Mouse (Mus musculus) embryonic facial prominence, embryonic 10.5 days (tissue): Measurements from ENCODE around the gene Edaradd. TPM values are rescaled to one million over a fixed set of nuclear protein-coding genes. Genes with fewer than 3 reads are reported as not detected.
A peak's percentile ranks its signal among the peaks of the same experiment; 100 is the strongest.

ENCODE experiments used
- DNase-seq: peaks from one replicate; pipeline ENCODE4 v3.0.0-alpha.2; 2017; ENCODE audit warnings: low spot score
- H3K27ac ChIP-seq: fragments of 300-500 bp; sonication (generic); replicated peaks from 2 replicates; pipeline ENCODE4 v1.5.1; 2016; ENCODE audit warnings: mild to moderate bottlenecking
- H3K27me3 ChIP-seq: fragments of 300-500 bp; sonication (generic); replicated peaks from 2 replicates; pipeline ENCODE4 v1.6.1; 2016; ENCODE audit warnings: low read depth, mild to moderate bottlenecking; ENCODE audit not compliant: poor library complexity, severe bottlenecking
- H3K36me3 ChIP-seq: fragments of 300-500 bp; sonication (generic); replicated peaks from 2 replicates; pipeline ENCODE4 v1.6.1; 2016; ENCODE audit warnings: mild to moderate bottlenecking, moderate library complexity
- H3K4me1 ChIP-seq: fragments of 300-500 bp; sonication (generic); 2 replicates; pipeline ENCODE4 v1.6.1; 2016
- H3K4me3 ChIP-seq: fragments of 300-500 bp; sonication (generic); 2 replicates; pipeline ENCODE4 v1.5.1; 2016; ENCODE audit warnings: mild to moderate bottlenecking, moderate library complexity
- H3K9me3 ChIP-seq: fragments of 300-500 bp; sonication (generic); 2 replicates; pipeline ENCODE4 v1.6.1; 2016; ENCODE audit warnings: mild to moderate bottlenecking
- WGBS: fragments of 180-500 bp; shearing (Covaris S2); methylation state at CpG from one replicate; pipeline ENCODE4 v1.1.7; 2016; 5-methylcytosine and 5-hydroxymethylcytosine counted together
- polyA plus RNA-seq: library from polyadenylated mRNA; unstranded; fragments of >200 nt; fragmentation: Nextera tagmentation; extraction: Ambion mirVana; gene quantifications from 2 replicates; pipeline ENCODE4 v1.2.1, GENCODE M21; 2016

The Edaradd gene
- polyA plus RNA-seq, 1 experiment from 2014 or later, result 2.6 TPM

DNA sequence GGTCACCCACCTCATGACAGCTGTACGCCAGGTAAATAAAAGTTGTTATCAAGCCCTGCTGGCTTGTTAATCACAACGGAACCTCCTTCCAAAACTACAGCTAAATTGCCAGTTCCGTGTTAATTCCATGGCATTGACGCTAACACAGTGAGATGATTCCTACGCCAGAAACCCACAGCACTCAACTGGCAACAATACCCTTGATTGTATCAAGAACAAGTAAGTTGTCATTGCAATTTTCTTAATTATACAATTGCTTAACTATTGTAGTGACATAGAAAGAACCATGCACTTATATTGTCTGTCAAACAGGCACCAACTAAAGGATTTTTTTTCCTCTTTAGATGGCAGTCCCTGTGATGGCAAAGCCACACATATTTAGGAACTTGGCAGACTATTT lies 23.0 kb upstream of the Edaradd start:
- Histone ChIP-seq H3K27ac (no peak overlapping the region), H3K4me3 (no peak overlapping the region), H3K36me3 (no peaks in the 10 kb centered on the region), H3K9me3 (no peaks in the 10 kb centered on the region), H3K4me1 (peaks cover 18% of the 10 kb centered on the region), H3K27me3 (peaks cover 12% of the 10 kb centered on the region; the same call in 1 of the 2 replicates)
- WGBS, result 77% methylated on average over 5 of the region's 5 CpGs
- no peak for DNase-seq

DNA sequence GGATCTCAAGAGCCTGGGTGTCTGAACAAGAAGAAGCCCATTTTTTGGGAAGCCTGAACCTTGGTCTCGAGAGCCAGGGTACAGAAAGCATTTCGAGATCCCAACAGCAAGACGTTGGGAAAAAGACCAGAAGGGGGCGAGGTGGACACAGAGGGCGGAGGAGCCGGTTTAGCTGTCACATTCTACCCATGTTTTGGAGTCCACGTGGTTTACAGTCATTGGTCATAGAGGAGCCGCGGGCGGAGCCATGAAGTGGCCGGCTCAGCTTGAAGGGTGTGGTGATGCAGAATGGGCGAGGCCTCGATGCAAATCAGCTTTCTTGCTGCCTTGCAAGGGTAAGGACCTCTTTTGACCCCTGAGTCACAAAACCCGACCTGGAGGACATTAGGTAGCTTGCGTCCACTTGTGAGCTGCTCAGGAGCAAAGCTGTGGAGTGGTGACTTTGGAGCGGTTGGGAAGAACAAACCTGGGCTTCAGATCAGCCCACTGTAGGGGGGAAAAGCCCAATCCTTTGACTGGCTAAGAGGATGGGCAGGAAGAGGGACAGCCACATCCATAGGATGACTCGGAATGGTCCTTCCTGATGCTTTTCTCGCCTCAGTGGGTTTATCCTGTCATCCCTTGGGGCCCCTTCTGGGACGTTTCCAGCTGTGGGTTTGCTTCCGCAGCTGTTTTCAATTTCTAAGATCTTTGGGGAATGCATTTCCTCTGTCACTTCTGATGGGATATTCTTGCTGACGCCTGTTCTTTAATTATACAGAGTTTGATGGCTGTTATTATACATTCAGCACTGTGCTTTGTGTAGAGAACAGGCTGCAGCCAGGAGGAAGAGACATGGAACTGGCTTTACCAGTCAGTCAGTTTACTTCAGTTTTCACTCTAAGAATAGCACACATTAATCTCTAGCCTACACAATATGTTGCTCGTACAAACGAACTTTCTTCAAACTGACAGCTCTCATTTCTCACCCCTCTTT lies 22.1 kb upstream of the Edaradd start:
- no peaks in the 10 kb centered on the region for H3K36me3 ChIP-seq
- DNase-seq, result peak; percentile 82
- H3K9me3 ChIP-seq, result no peaks in the 10 kb centered on the region
- H3K27me3 ChIP-seq, result peaks cover 12% of the 10 kb centered on the region; the same call in 1 of the 2 replicates
- WGBS, result 10% methylated on average over 23 of the region's 23 CpGs
- no peak overlapping the region for H3K27ac ChIP-seq
- peaks cover 18% of the 10 kb centered on the region for H3K4me1 ChIP-seq
- peak overlapping the region; percentile 36; the same call in 1 of the 2 replicates for H3K4me3 ChIP-seq

DNA sequence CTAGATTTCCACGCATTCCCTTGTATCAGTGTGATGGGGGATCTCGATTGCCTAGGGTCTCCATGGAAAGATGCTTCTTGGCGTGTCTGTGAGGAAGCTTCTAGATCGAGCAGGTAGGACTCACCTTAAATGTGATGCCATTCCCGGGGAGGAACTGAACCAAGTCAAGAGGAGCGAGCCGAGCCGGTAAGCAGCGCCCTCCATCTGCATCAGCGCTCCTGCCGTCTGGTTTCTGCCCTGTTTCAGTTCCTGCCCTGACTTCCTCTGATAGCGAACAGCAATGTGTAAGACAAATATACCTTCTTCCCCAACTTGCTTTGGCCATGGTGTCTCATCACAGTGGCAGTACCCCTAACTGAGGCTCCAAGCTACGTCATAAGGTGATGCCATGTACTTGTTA lies 19.9 kb upstream of the Edaradd start:
- 63% methylated on average over 13 of the region's 13 CpGs for WGBS
- no peak for DNase-seq

DNA sequence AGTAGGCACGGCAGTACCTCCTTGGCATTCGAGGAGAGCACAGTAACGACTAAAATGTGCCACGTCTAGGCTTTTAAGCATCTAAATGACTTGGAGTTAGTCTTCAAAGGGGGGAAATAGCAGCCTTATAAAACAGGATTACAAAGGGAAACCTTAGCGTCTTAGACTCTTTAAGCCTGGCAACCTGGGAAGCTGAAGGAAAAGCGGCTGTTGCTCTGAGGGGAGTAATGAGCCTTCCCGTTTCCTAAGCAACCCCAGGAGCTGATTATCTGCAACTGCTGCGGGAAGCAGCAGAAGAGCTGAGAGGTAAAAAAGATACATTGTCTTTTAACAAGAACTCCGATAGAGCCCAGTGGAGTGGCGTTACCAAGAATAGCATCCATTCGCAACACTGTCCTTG lies 19.5 kb upstream of the Edaradd start:
- DNase-seq, result no peak
- 34% methylated on average over 11 of the region's 11 CpGs for WGBS
- Histone ChIP-seq H3K36me3 (no peaks in the 10 kb centered on the region), H3K27ac (no peak overlapping the region), H3K4me1 (peaks cover 18% of the 10 kb centered on the region), H3K9me3 (peaks cover 3% of the 10 kb centered on the region; the same call in 1 of the 2 replicates), H3K4me3 (no peak overlapping the region), H3K27me3 (peaks cover 12% of the 10 kb centered on the region; the same call in 1 of the 2 replicates)

More for the DNA sequence above, 19.9 kb upstream of the Edaradd start:
- H3K27me3 ChIP-seq, result peaks cover 12% of the 10 kb centered on the region; the same call in 1 of the 2 replicates
- peaks cover 3% of the 10 kb centered on the region; the same call in 1 of the 2 replicates for H3K9me3 ChIP-seq
- H3K36me3 ChIP-seq, result no peaks in the 10 kb centered on the region
- H3K4me3 ChIP-seq, result no peak overlapping the region
- peaks cover 18% of the 10 kb centered on the region for H3K4me1 ChIP-seq
- H3K27ac ChIP-seq, result no peak overlapping the region

DNA sequence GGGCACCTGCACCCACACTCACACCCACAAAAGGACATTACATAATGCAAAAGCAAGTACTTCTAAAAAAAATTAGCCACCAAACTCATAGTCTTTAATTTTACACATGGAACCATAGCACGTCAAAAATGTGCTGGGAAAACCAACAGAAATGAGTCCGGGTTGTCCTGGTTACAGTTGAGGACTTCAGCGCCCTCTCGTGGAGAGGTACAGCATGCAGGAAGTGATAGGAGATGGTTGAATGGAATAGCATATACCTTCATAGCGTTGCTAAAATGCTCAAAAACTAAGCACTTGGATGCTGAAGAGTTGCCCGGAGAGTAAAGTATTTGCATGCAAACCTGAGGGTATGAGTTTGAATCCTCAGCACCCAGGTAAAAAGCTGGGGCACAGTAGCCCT lies 17.7 kb upstream of the Edaradd start:
- H3K36me3 ChIP-seq, result no peaks in the 10 kb centered on the region
- H3K27me3 ChIP-seq, result peaks cover 12% of the 10 kb centered on the region; the same call in 1 of the 2 replicates
- no peak overlapping the region for H3K27ac ChIP-seq
- H3K9me3 ChIP-seq, result peaks cover 3% of the 10 kb centered on the region; the same call in 1 of the 2 replicates
- no peak overlapping the region for H3K4me3 ChIP-seq
- peaks cover 18% of the 10 kb centered on the region for H3K4me1 ChIP-seq
- WGBS, result 77% methylated on average over 6 of the region's 6 CpGs
- peak; percentile 22 for DNase-seq

DNA sequence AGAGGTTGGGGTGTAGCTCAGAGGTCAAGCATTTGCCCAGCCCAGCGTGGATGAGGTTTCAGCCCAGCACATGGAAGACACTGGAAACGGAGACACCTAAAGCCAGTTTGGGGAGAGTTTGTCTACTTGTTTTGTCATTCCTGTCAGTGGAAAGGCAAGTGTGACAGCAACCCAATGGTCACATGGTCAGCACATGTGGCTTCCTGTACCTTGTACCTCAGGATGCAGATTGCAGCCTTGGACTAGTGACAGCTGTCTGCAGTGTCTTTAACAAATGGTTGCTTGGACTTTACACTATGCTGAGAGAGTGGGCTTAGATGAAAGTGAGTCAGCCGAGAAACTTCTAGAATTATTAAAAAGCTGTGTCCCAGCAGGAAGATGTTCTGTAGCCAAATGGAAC lies 14.4 kb upstream of the Edaradd start:
- H3K27me3 ChIP-seq, result no peaks in the 10 kb centered on the region
- H3K27ac ChIP-seq, result no peak overlapping the region
- WGBS, result 84% methylated on average over 3 of the region's 3 CpGs
- no peak for DNase-seq
- no peak overlapping the region for H3K4me3 ChIP-seq
- no peaks in the 10 kb centered on the region for H3K36me3 ChIP-seq
- H3K4me1 ChIP-seq, result peaks cover under 1% of the 10 kb centered on the region; the same call in 1 of the 2 replicates
- peaks cover 3% of the 10 kb centered on the region; the same call in 1 of the 2 replicates for H3K9me3 ChIP-seq

DNA sequence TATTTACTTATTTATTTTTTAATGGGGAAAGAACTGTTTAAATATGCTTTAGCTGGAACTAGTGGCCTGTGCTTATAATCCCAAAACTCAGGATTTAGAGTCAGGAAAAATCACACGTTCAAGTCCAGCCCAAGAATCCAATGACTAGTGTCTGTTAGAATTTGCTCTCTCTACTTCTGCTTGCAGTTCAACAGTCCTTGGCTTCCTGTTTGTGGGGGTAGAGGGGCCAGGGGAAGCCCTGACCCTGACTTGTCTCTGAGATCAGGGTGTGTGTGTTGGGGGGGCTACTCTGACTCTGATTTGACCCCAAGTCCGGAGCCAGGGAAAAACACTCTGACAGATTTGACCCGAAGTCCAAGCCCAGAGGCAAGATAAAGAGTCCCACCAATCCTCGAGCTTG lies 5.4 kb upstream of the Edaradd start:
- Histone ChIP-seq H3K4me1 (no peaks in the 10 kb centered on the region), H3K4me3 (no peak overlapping the region), H3K27ac (no peak overlapping the region), H3K9me3 (no peaks in the 10 kb centered on the region), H3K36me3 (no peaks in the 10 kb centered on the region), H3K27me3 (peaks cover 16% of the 10 kb centered on the region)
- DNase-seq, result no peak
- WGBS, result 87% methylated on average over 4 of the region's 4 CpGs

DNA sequence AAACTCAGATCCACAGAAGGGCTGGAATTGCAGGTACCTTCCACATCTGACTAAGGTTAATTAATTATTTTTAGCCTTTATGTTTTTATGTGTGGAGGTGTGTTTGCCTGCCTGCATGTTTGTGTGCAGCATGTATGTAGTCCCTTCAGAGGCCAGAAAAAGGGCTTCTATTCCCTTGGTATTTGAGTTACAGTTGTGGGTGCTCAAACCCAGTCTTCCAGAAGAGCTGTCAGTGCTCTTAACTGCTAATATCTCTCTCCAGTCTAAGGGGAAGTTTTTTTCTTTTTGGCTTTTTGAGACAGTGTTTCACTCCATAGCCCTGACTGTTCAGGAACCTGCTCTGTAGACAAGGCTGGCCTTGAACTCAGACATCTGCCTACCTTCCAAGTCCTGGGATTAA lies 2.1 kb upstream of the Edaradd start:
- Histone ChIP-seq H3K4me3 (no peak overlapping the region), H3K27me3 (peaks cover 39% of the 10 kb centered on the region), H3K27ac (no peak overlapping the region)

DNA sequence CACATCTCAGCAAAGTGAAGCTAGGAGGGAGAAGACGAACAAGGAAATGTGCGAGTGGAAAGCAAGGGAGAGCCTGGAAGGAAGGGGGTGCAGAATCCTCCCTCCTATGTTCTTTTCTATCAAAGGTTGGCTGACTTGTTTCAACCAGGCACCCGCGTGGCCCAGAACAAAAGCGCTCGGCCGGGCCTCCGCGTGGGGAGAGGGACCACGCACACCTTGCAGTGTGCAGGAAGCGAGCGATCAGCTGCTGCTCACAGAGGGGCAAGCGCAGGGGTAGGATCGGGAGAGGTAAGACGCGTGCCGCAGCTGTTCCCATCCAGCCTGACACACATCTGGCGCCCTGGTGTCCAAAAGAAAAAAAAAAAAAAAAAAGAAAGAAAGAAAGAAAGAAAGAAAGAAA lies 867 bp downstream of the Edaradd start:
- WGBS, result 5% methylated on average over 18 of the region's 18 CpGs
- peak overlapping the region; percentile 72 for H3K4me3 ChIP-seq
- DNase-seq, result peak; percentile 59
- peaks cover 9% of the 10 kb centered on the region for H3K4me1 ChIP-seq
- H3K36me3 ChIP-seq, result no peaks in the 10 kb centered on the region
- peak overlapping the region; percentile 72 for H3K27ac ChIP-seq
- H3K9me3 ChIP-seq, result no peaks in the 10 kb centered on the region
- peaks cover 39% of the 10 kb centered on the region for H3K27me3 ChIP-seq

More for the DNA sequence above, 2.1 kb upstream of the Edaradd start:
- Histone ChIP-seq H3K9me3 (no peaks in the 10 kb centered on the region), H3K36me3 (no peaks in the 10 kb centered on the region), H3K4me1 (peaks cover 9% of the 10 kb centered on the region)
- DNase-seq, result no peak

DNA sequence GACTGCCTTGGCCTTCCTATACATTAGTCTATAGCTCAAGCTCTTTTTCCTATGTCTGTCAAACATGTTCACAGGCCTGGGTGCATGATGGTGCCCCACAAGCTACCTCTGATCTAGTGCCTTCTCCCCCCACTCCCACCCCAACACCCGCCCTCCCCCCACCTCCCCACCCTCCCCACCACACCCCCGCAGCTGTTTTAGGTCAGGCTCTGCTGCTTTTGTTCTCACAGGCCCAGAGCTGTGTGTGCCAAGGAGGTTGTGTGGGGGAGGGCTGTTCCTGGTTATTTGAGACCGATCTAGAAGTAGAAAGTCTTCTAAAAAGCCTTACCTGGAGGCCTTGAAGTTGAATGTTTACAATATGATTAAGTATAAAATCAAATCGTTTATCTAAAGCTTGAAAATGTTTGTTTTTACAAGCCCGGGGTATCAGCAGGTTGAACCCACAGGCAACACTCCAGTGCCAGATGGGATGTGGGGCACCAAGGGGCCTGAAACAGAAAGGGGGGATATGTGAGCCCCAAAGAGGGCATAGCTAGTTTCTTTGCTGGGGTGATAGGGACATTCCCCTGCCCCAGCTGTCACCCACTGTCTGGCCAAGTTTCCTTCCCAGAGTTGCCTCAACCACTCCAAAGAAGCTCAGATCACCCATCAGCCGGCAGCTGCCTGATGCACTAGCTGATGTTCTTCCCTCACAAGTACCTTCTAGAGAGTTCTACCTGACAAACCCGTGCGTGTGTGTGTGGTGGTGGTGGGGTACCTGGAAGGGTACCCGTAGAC lies 8.9 kb downstream of the Edaradd start:
- H3K4me3 ChIP-seq, result no peak overlapping the region
- no peaks in the 10 kb centered on the region for H3K36me3 ChIP-seq
- peaks cover 7% of the 10 kb centered on the region; the same call in 1 of the 2 replicates for H3K4me1 ChIP-seq
- H3K9me3 ChIP-seq, result no peaks in the 10 kb centered on the region
- no peaks in the 10 kb centered on the region for H3K27me3 ChIP-seq
- no peak overlapping the region for H3K27ac ChIP-seq
- WGBS, result 69% methylated on average over 9 of the region's 9 CpGs
- no peak for DNase-seq

DNA sequence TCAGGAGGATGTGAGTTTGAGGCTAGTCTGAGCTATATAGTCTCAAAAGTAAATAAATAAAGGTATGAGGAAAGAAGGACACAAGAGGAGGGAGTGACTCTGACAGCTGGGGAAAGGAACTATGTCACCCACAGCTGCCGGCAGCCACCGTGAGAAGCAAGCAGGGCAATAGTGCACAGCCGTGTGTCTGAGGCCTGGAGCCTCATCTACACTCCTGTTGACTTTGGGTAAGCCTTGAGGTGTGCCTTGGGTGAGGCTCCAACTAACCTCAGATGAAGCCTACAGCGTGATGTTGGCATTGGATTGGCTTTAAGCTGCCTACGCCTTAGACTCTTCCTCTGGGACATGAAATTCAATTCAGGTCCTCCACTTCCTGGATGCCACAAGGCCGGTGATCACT lies 10.2 kb downstream of the Edaradd start:
- Histone ChIP-seq H3K27ac (no peak overlapping the region), H3K36me3 (no peaks in the 10 kb centered on the region), H3K4me3 (no peak overlapping the region), H3K27me3 (no peaks in the 10 kb centered on the region), H3K9me3 (no peaks in the 10 kb centered on the region), H3K4me1 (peaks cover 7% of the 10 kb centered on the region; the same call in 1 of the 2 replicates)
- 84% methylated on average over 6 of the region's 6 CpGs for WGBS
- no peak for DNase-seq

DNA sequence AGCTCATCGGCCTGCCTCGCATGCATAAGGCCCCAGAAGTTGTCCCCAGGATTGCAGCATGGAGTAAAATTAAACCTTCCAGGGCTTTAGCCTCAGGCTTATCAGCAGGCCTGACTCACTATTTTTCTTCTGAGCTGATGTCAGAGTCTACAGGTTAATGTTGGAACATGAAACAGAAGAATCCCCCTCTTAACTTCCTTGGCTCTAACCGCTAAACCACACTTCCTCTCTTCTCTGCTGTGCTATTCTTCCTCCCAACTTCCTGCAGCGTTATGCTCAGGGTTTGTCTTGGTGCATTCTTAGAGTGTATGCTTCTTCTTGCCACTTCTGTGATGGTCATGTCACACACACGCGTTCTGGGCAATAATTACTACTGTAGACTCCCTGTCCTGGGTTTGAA lies 12.8 kb downstream of the Edaradd start:
- DNase-seq, result no peak
- 88% methylated on average over 6 of the region's 6 CpGs for WGBS
- no peak overlapping the region for H3K27ac ChIP-seq
- H3K4me3 ChIP-seq, result no peak overlapping the region
- H3K27me3 ChIP-seq, result no peaks in the 10 kb centered on the region
- H3K4me1 ChIP-seq, result peaks cover 14% of the 10 kb centered on the region
- no peaks in the 10 kb centered on the region for H3K36me3 ChIP-seq
- H3K9me3 ChIP-seq, result no peaks in the 10 kb centered on the region
